Mouse (Mus musculus) hindbrain, embryonic 15.5 days (tissue): ENCODE results near the gene Aspdh. TPM values are rescaled to one million over a fixed set of nuclear protein-coding genes. Genes with fewer than 3 reads are reported as not detected.

ENCODE experiments used
- ATAC-seq: fragments of 200-750 bp; cut with Nextera tagmentation; 2 replicates; pipeline ENCODE4 v1.8.0; 2017; ENCODE audit warnings: low read depth, moderate number of reproducible peaks, moderate TSS enrichment; ENCODE audit not compliant: low FRiP score
- H3K27ac ChIP-seq: fragments of 300-500 bp; sonication (generic); replicated peaks from 2 replicates; pipeline ENCODE4 v1.5.1; 2015; ENCODE audit warnings: mild to moderate bottlenecking, inconsistent platforms
- H3K27me3 ChIP-seq: fragments of 300-500 bp; sonication (generic); 2 replicates; pipeline ENCODE4 v1.6.1; 2015; ENCODE audit warnings: control low read depth, inconsistent platforms
- H3K36me3 ChIP-seq: fragments of 300-500 bp; sonication (generic); 2 replicates; pipeline ENCODE4 v1.6.1; 2015; ENCODE audit warnings: control low read depth, inconsistent platforms
- H3K4me1 ChIP-seq: fragments of 300-500 bp; sonication (generic); replicated peaks from 2 replicates; pipeline ENCODE4 v1.6.1; 2015; ENCODE audit warnings: control low read depth, inconsistent platforms
- H3K4me2 ChIP-seq: fragments of 300-500 bp; sonication (generic); 2 replicates; pipeline ENCODE4 v1.6.1; 2015; ENCODE audit warnings: moderate library complexity, mild to moderate bottlenecking, inconsistent platforms
- H3K4me3 ChIP-seq: fragments of 300-500 bp; sonication (generic); 2 replicates; pipeline ENCODE4 v1.5.1; 2015; ENCODE audit warnings: mild to moderate bottlenecking, inconsistent platforms
- H3K9ac ChIP-seq: fragments of 300-500 bp; sonication (generic); 2 replicates; pipeline ENCODE4 v1.6.1; 2015; ENCODE audit warnings: inconsistent platforms
- H3K9me3 ChIP-seq: fragments of 300-500 bp; sonication (generic); 2 replicates; pipeline ENCODE4 v1.6.1; 2016; ENCODE audit warnings: control low read depth, inconsistent platforms
- WGBS: fragments of 180-500 bp; shearing (Covaris S2); methylation state at CpG from one replicate; pipeline ENCODE4 v1.1.7; 2015; 5-methylcytosine and 5-hydroxymethylcytosine counted together
- polyA plus RNA-seq: library from polyadenylated mRNA; unstranded; fragments of >200 nt; fragmentation: Nextera tagmentation; extraction: Ambion mirVana; gene quantifications from 2 replicates; pipeline ENCODE4 v1.2.1, GENCODE M21; 2015

The Aspdh gene
- polyA plus RNA-seq, 1 experiment from 2014 or later = 5.0 TPM

GRCm38 (mm10) chr7:44467811-44468411, 2.7 kb downstream of the Aspdh start, which contains the start of gene Josd2:
Josd2 (plus strand) TSS chr7:44467980.
- Histone ChIP-seq H3K4me3 (peak within 1 kb of the TSS; percentile 67), H3K9ac (peak within 1 kb of the TSS; percentile 72), H3K27me3 (no peaks in the 10 kb centered on the region), H3K27ac (peak within 1 kb of the TSS; percentile 97), H3K4me1 (peaks cover 54% of the 10 kb centered on the region), H3K4me2 (peak within 1 kb of the TSS; percentile 59), H3K9me3 (no peaks in the 10 kb centered on the region), H3K36me3 (peaks cover 4% of the 10 kb centered on the region)
- under 1% methylated on average over 42 of the region's 42 CpGs for WGBS
- ATAC-seq = peak; percentile 94

GRCm38 (mm10) chr7:44468644-44469285, 3.6 kb downstream of the Aspdh start:
- Histone ChIP-seq H3K4me1 (peaks cover 53% of the 10 kb centered on the region), H3K4me2 (peak overlapping the region; percentile 59), H3K27ac (peak overlapping the region; percentile 97), H3K9me3 (no peaks in the 10 kb centered on the region), H3K36me3 (no peaks in the 10 kb centered on the region), H3K9ac (peak overlapping the region; percentile 72), H3K4me3 (peak overlapping the region; percentile 67), H3K27me3 (no peaks in the 10 kb centered on the region)
- ATAC-seq = no peak
- WGBS = 43% methylated on average over 15 of the region's 15 CpGs

GRCm38 (mm10) chr7:44469677-44470675, 4.8 kb downstream of the Aspdh start:
- Histone ChIP-seq H3K27ac (peak overlapping the region; percentile 97), H3K36me3 (no peaks in the 10 kb centered on the region), H3K4me3 (no peak overlapping the region), H3K27me3 (no peaks in the 10 kb centered on the region), H3K9me3 (no peaks in the 10 kb centered on the region), H3K4me1 (peaks cover 52% of the 10 kb centered on the region), H3K9ac (no peak overlapping the region), H3K4me2 (no peak overlapping the region)
- no peak for ATAC-seq
- 88% methylated on average over 16 of the region's 16 CpGs for WGBS

GRCm38 (mm10) chr7:44470696-44471612, 5.8 kb downstream of the Aspdh start:
- H3K27ac ChIP-seq = no peak overlapping the region
- WGBS = 91% methylated on average over 16 of the region's 16 CpGs
- H3K9ac ChIP-seq = no peak overlapping the region
- no peak overlapping the region for H3K4me3 ChIP-seq
- H3K36me3 ChIP-seq = no peaks in the 10 kb centered on the region
- H3K9me3 ChIP-seq = no peaks in the 10 kb centered on the region
- peaks cover 49% of the 10 kb centered on the region for H3K4me1 ChIP-seq
- no peaks in the 10 kb centered on the region for H3K27me3 ChIP-seq
- no peak for ATAC-seq
- no peak overlapping the region for H3K4me2 ChIP-seq

GRCm38 (mm10) chr7:44471880-44472557, 6.8 kb downstream of the Aspdh start:
- H3K4me1 ChIP-seq = peaks cover 43% of the 10 kb centered on the region
- no peak overlapping the region for H3K4me2 ChIP-seq
- no peak overlapping the region for H3K4me3 ChIP-seq
- 51% methylated on average over 6 of the region's 6 CpGs for WGBS
- no peaks in the 10 kb centered on the region for H3K9me3 ChIP-seq
- no peak overlapping the region for H3K27ac ChIP-seq
- no peaks in the 10 kb centered on the region for H3K27me3 ChIP-seq
- ATAC-seq = no peak
- no peaks in the 10 kb centered on the region for H3K36me3 ChIP-seq
- H3K9ac ChIP-seq = no peak overlapping the region

GRCm38 (mm10) chr7:44472558-44472885, 7.3 kb downstream of the Aspdh start:
- no peak for ATAC-seq
- Histone ChIP-seq H3K36me3 (no peaks in the 10 kb centered on the region), H3K4me2 (no peak overlapping the region), H3K9ac (no peak overlapping the region), H3K4me1 (peaks cover 38% of the 10 kb centered on the region), H3K9me3 (no peaks in the 10 kb centered on the region), H3K27ac (no peak overlapping the region), H3K27me3 (no peaks in the 10 kb centered on the region), H3K4me3 (no peak overlapping the region)
- WGBS = 29% methylated on average over 1 of the region's 1 CpGs

GRCm38 (mm10) chr7:44472961-44473646, 7.9 kb downstream of the Aspdh start:
- H3K27ac ChIP-seq = no peak overlapping the region
- no peak for ATAC-seq
- H3K9ac ChIP-seq = no peak overlapping the region

GRCm38 (mm10) chr7:44474419-44474818, 9.2 kb downstream of the Aspdh start:
- Histone ChIP-seq H3K4me2 (no peak overlapping the region), H3K9ac (no peak overlapping the region), H3K27ac (peak overlapping the region; percentile 71), H3K4me1 (peaks cover 24% of the 10 kb centered on the region), H3K27me3 (peaks cover 8% of the 10 kb centered on the region; the same call in 1 of the 2 replicates), H3K9me3 (no peaks in the 10 kb centered on the region), H3K36me3 (no peaks in the 10 kb centered on the region), H3K4me3 (no peak overlapping the region)
- peak; percentile 77; the same call in 1 of the 2 replicates for ATAC-seq
- 10% methylated on average over 4 of the region's 4 CpGs for WGBS

More at GRCm38 (mm10) chr7:44472961-44473646, 7.9 kb downstream of the Aspdh start:
- Histone ChIP-seq H3K27me3 (peaks cover 4% of the 10 kb centered on the region; the same call in 1 of the 2 replicates), H3K4me1 (peaks cover 37% of the 10 kb centered on the region), H3K4me3 (no peak overlapping the region), H3K4me2 (no peak overlapping the region), H3K36me3 (no peaks in the 10 kb centered on the region), H3K9me3 (no peaks in the 10 kb centered on the region)
- 62% methylated on average over 9 of the region's 9 CpGs for WGBS

GRCm38 (mm10) chr7:44475046-44475614, 9.9 kb downstream of the Aspdh start:
- peaks cover 11% of the 10 kb centered on the region; the same call in 1 of the 2 replicates for H3K27me3 ChIP-seq
- peaks cover 19% of the 10 kb centered on the region for H3K4me1 ChIP-seq
- 35% methylated on average over 5 of the region's 5 CpGs for WGBS
- no peaks in the 10 kb centered on the region for H3K9me3 ChIP-seq
- H3K4me2 ChIP-seq = no peak overlapping the region
- H3K36me3 ChIP-seq = no peaks in the 10 kb centered on the region
- H3K9ac ChIP-seq = no peak overlapping the region
- ATAC-seq = 0 out of 2 replicates have a peak, but pooled peaks have one; percentile 4
- no peak overlapping the region for H3K4me3 ChIP-seq
- peak overlapping the region; percentile 52 for H3K27ac ChIP-seq

- no peak overlapping the region for H3K9ac ChIP-seq
- peaks cover 15% of the 10 kb centered on the region; the same call in 1 of the 2 replicates for H3K27me3 ChIP-seq
- ATAC-seq = no peak
- H3K27ac ChIP-seq = no peak overlapping the region
- no peak overlapping the region for H3K4me3 ChIP-seq
- peaks cover 3% of the 10 kb centered on the region; the same call in 1 of the 2 replicates for H3K4me1 ChIP-seq
- H3K4me2 ChIP-seq = no peak overlapping the region
- H3K9me3 ChIP-seq = no peaks in the 10 kb centered on the region
- WGBS = 84% methylated on average over 3 of the region's 3 CpGs
- no peaks in the 10 kb centered on the region for H3K36me3 ChIP-seq
These were observed 17.7 kb downstream of the Aspdh start for GRCm38 (mm10) chr7:44482836-44483435.
